Mouse (Mus musculus): Measurements from ENCODE around the gene Wdfy1. TPM values are rescaled to one million over a fixed set of nuclear protein-coding genes. Genes with fewer than 3 reads are reported as not detected.

Wdfy1 gene
- polyA plus RNA-seq, 1 experiment from 2014 or later, result 14.4 TPM

Other genes with a start within 250 kb of the Wdfy1 start
- gene Ap1s3, start 104.2 kb downstream of the Wdfy1 start, polyA plus RNA-seq (2015; fragmentation: Nextera tagmentation; extraction: Ambion mirVana), result 0.20 and 0.23 TPM in 2 replicates
- gene Mrpl44, start 125 bp downstream of the Wdfy1 start, polyA plus RNA-seq (2015; fragmentation: Nextera tagmentation; extraction: Ambion mirVana), result 32.3 and 34.9 TPM in 2 replicates
- gene Serpine2, start 85.0 kb upstream of the Wdfy1 start, polyA plus RNA-seq (2015; fragmentation: Nextera tagmentation; extraction: Ambion mirVana), result 9.8 and 10.9 TPM in 2 replicates